Comparison of ENCODE assay signal across 8 mouse cellular contexts in the genomic region with DNA sequence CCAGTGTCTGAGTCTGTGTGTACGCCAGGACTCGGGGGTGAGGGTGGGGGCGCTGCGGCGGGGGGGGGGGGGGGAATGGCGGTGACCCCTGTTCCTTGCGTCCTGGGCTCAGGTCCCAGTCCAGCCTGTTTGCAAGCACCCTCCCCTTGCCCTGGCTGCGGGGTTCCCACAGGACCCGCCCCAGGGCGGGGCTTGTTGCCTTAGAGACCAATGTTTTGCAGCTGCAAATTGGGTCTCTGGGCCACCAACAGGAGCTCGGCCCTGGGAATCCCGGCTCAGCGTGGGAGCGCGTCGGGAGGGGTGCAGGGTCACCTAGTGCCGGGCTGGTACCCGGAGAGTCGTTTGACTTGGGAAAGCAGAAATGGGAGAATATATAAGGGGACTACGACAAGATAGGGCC. TPM values are rescaled to one million over a fixed set of nuclear protein-coding genes. Genes with fewer than 3 reads are reported as not detected.
A peak's percentile ranks its signal among the peaks of the same experiment; 100 is the strongest.
DNase-seq lines count a peak whose midpoint lies in the region; ATAC-seq and TF ChIP-seq lines count a peak whose summit lies in the region.

No protein-coding gene starts in this region.

- ATAC-seq in embryonic facial prominence, embryonic 11.5 days (replicated peaks; ENCODE audit: insufficient number of reproducible peaks, low FRiP score, low TSS enrichment, low read depth): peak; percentile 75
- peak; percentile 50 for ATAC-seq in intestine, postnatal 0 days
- peak; percentile 55; the same call in 1 of the 2 replicates for ATAC-seq in midbrain, postnatal 0 days (ENCODE audit: low FRiP score)

- no peak overlapping the region; the same call in 1 of the 2 replicates for H3K27ac ChIP-seq in embryonic facial prominence, embryonic 11.5 days (replicated peaks; ENCODE audit: low read depth, low read length)
- peak overlapping the region; percentile 64 for H3K27ac ChIP-seq in intestine, postnatal 0 days (ENCODE audit: low read depth, low read length)
- H3K27ac ChIP-seq in midbrain, postnatal 0 days (ENCODE audit: low read depth, low read length): peak overlapping the region; percentile 8; the same call in 1 of the 2 replicates

- no peaks in the 10 kb centered on the region for H3K9me3 ChIP-seq in embryonic facial prominence, embryonic 11.5 days (replicated peaks; ENCODE audit: control insufficient read depth, low read length)
- no peaks in the 10 kb centered on the region for H3K9me3 ChIP-seq in intestine, postnatal 0 days (ENCODE audit: control insufficient read depth)
- H3K9me3 ChIP-seq in midbrain, postnatal 0 days (ENCODE audit: low read length): no peaks in the 10 kb centered on the region

- WGBS in embryonic facial prominence, embryonic 11.5 days: 0% methylated on average over 16 of the region's 20 CpGs
- 2% methylated on average over 19 of the region's 20 CpGs for WGBS in intestine, postnatal 0 days
- WGBS in midbrain, postnatal 0 days: 0% methylated on average over 18 of the region's 20 CpGs

- H3K4me3 ChIP-seq in embryonic facial prominence, embryonic 11.5 days (ENCODE audit: low read depth, low read length): peak overlapping the region; percentile 26; the same call in 1 of the 2 replicates
- peak overlapping the region; percentile 36 for H3K4me3 ChIP-seq in intestine, postnatal 0 days (ENCODE audit: low read depth, low read length)
- peak overlapping the region; percentile 36 for H3K4me3 ChIP-seq in midbrain, postnatal 0 days (ENCODE audit: low read depth, low read length)

- TF ChIP-seq CTCF in intestine, postnatal 0 days (IDR thresholded peaks at IDR 0.05; ENCODE audit: low read depth): no peak
- no peak for TF ChIP-seq CTCF in midbrain, postnatal 0 days (IDR thresholded peaks at IDR 0.05)

- peak; percentile 93 to 94 for DNase-seq in B cell, adult 2 months
- peak; percentile 88 for DNase-seq in adrenal gland, adult 8-10 months
- peak; percentile 90 for DNase-seq in embryonic facial prominence, embryonic 11.5 days (ENCODE audit: low spot score)
- peak; percentile 95 to 98 for DNase-seq in heart, adult 18-20 months
- peak; percentile 86 for DNase-seq in liver
- DNase-seq in midbrain, postnatal 0 days (ENCODE audit: low spot score): peak; percentile 61
- peak; percentile 86 for DNase-seq in splenic B cell, adult 2 months (ENCODE audit: low read depth, low spot score)

- H3K27me3 ChIP-seq in embryonic facial prominence, embryonic 11.5 days (ENCODE audit: control insufficient read depth, insufficient read depth, low read length): no peaks in the 10 kb centered on the region
- H3K27me3 ChIP-seq in intestine, postnatal 0 days (replicated peaks; ENCODE audit: control insufficient read depth, insufficient read depth, low read length): 0 out of 2 replicates have a peak, but pooled peaks cover 6% of the 10 kb centered on the region
- no peaks in the 10 kb centered on the region for H3K27me3 ChIP-seq in midbrain, postnatal 0 days (ENCODE audit: insufficient read depth, low read length)
- H3K27me3 ChIP-seq in splenic B cell, adult 2 months (ENCODE audit: control insufficient read depth, insufficient read depth, low read length, poor library complexity, severe bottlenecking): no peaks in the 10 kb centered on the region

- H3K4me1 ChIP-seq in embryonic facial prominence, embryonic 11.5 days (ENCODE audit: control insufficient read depth, insufficient read depth, low read length): no peaks in the 10 kb centered on the region
- H3K4me1 ChIP-seq in intestine, postnatal 0 days (replicated peaks; ENCODE audit: control insufficient read depth, insufficient read depth, low read length): no peaks in the 10 kb centered on the region
- peaks cover 5% of the 10 kb centered on the region for H3K4me1 ChIP-seq in midbrain, postnatal 0 days (ENCODE audit: insufficient read depth, low read length)

- H3K9ac ChIP-seq in embryonic facial prominence, embryonic 11.5 days (replicated peaks; ENCODE audit: low read length): peak overlapping the region; percentile 14; the same call in 1 of the 2 replicates
- peak overlapping the region; percentile 42; the same call in 1 of the 2 replicates for H3K9ac ChIP-seq in intestine, postnatal 0 days (ENCODE audit: low read depth, low read length)
- 0 out of 2 replicates have a peak overlapping the region, but pooled peaks have one; percentile 34 for H3K9ac ChIP-seq in midbrain, postnatal 0 days (replicated peaks; ENCODE audit: low read length, poor library complexity, severe bottlenecking)

- H3K4me2 ChIP-seq in embryonic facial prominence, embryonic 11.5 days (ENCODE audit: low read depth, low read length): peak overlapping the region; percentile 65
- H3K4me2 ChIP-seq in intestine, postnatal 0 days (replicated peaks; ENCODE audit: low read depth): peak overlapping the region; percentile 67
- H3K4me2 ChIP-seq in midbrain, postnatal 0 days (ENCODE audit: low read depth, low read length, poor library complexity, severe bottlenecking): peak overlapping the region; percentile 66

- H3K36me3 ChIP-seq in embryonic facial prominence, embryonic 11.5 days (replicated peaks; ENCODE audit: control insufficient read depth, insufficient read depth, low read depth, low read length): no peaks in the 10 kb centered on the region
- no peaks in the 10 kb centered on the region for H3K36me3 ChIP-seq in intestine, postnatal 0 days (ENCODE audit: control insufficient read depth, insufficient read depth)
- no peaks in the 10 kb centered on the region for H3K36me3 ChIP-seq in midbrain, postnatal 0 days (ENCODE audit: insufficient read depth, low read length)
- no peaks in the 10 kb centered on the region for H3K36me3 ChIP-seq in splenic B cell, adult 2 months (ENCODE audit: control insufficient read depth, insufficient read depth, low read length, poor library complexity, severe bottlenecking)

RNA-seq across cellular contexts. Expression of a gene that starts 16.5 kb away (rescaled TPM):
- total RNA-seq in adrenal gland, adult 8-10 months (2022): 1 to 10 TPM; 1.6 to 9.4 (median 5.6) TPM
- polyA plus RNA-seq in embryonic facial prominence, embryonic 11.5 days (2014; fragmentation: Nextera tagmentation; extraction: Ambion mirVana): not detected in 2 replicates
- 1 to 10 TPM in 1 of 2 experiments, under 1 TPM in 1; 0.62 to 1.0 TPM for total RNA-seq in heart, adult 18-20 months (2021)
- 0.12 and 0.54 TPM in 2 replicates for polyA plus RNA-seq in intestine, postnatal 0 days (2015; fragmentation: Nextera tagmentation; extraction: Ambion mirVana)
- total RNA-seq in midbrain, postnatal 0 days (2014; rRNA removed): 0.38 and 0.66 TPM in 2 replicates
- polyA plus RNA-seq in midbrain, postnatal 0 days (2015; fragmentation: Nextera tagmentation; extraction: Ambion mirVana): 0.10 and 0.11 TPM in 2 replicates

RNA-seq across cellular contexts. Expression of a gene that starts 18.2 kb away (rescaled TPM):
- 10 to 100 TPM; 32.4 to 56.3 (median 41.6) TPM for total RNA-seq in adrenal gland, adult 8-10 months (2022)
- polyA plus RNA-seq in embryonic facial prominence, embryonic 11.5 days (2014; fragmentation: Nextera tagmentation; extraction: Ambion mirVana): 87.1 and 94.5 TPM in 2 replicates
- total RNA-seq in heart, adult 18-20 months (2021): 10 to 100 TPM; 43.5 to 50.3 TPM
- 22.1 and 27.1 TPM in 2 replicates for polyA plus RNA-seq in intestine, postnatal 0 days (2015; fragmentation: Nextera tagmentation; extraction: Ambion mirVana)
- 50.3 and 71.4 TPM in 2 replicates for total RNA-seq in midbrain, postnatal 0 days (2014; rRNA removed)
- 67.7 and 71.0 TPM in 2 replicates for polyA plus RNA-seq in midbrain, postnatal 0 days (2015; fragmentation: Nextera tagmentation; extraction: Ambion mirVana)

RNA-seq across cellular contexts. Expression of a gene that starts 32.9 kb away (rescaled TPM):
- total RNA-seq in adrenal gland, adult 8-10 months (2022): 10 to 100 TPM; 12.9 to 15.2 (median 13.5) TPM
- polyA plus RNA-seq in embryonic facial prominence, embryonic 11.5 days (2014; fragmentation: Nextera tagmentation; extraction: Ambion mirVana): 20.1 and 21.5 TPM in 2 replicates
- total RNA-seq in heart, adult 18-20 months (2021): 1 to 10 TPM; 9.6 to 10.0 TPM
- polyA plus RNA-seq in intestine, postnatal 0 days (2015; fragmentation: Nextera tagmentation; extraction: Ambion mirVana): 8.3 and 9.7 TPM in 2 replicates
- total RNA-seq in midbrain, postnatal 0 days (2014; rRNA removed): 8.7 and 14.0 TPM in 2 replicates
- 21.5 and 21.6 TPM in 2 replicates for polyA plus RNA-seq in midbrain, postnatal 0 days (2015; fragmentation: Nextera tagmentation; extraction: Ambion mirVana)

RNA-seq across cellular contexts. Expression of a gene that starts 33.2 kb away (rescaled TPM):
- total RNA-seq in adrenal gland, adult 8-10 months (2022): 10 to 100 TPM in 1 of 4 experiments, 1 to 10 TPM in 3; 6.4 to 12.5 (median 8.4) TPM
- polyA plus RNA-seq in embryonic facial prominence, embryonic 11.5 days (2014; fragmentation: Nextera tagmentation; extraction: Ambion mirVana): 4.7 and 5.2 TPM in 2 replicates
- 10 to 100 TPM; 38.2 to 42.9 TPM for total RNA-seq in heart, adult 18-20 months (2021)
- polyA plus RNA-seq in intestine, postnatal 0 days (2015; fragmentation: Nextera tagmentation; extraction: Ambion mirVana): 1.4 TPM in 2 replicates
- 0.52 and 1.0 TPM in 2 replicates for total RNA-seq in midbrain, postnatal 0 days (2014; rRNA removed)
- 1.5 and 2.0 TPM in 2 replicates for polyA plus RNA-seq in midbrain, postnatal 0 days (2015; fragmentation: Nextera tagmentation; extraction: Ambion mirVana)

RNA-seq across cellular contexts. Expression of a gene that starts 43.9 kb away (rescaled TPM):
- 10 to 100 TPM in 1 of 4 experiments, 1 to 10 TPM in 3; 3.8 to 15.0 (median 6.8) TPM for total RNA-seq in adrenal gland, adult 8-10 months (2022)
- 15.8 and 17.5 TPM in 2 replicates for polyA plus RNA-seq in embryonic facial prominence, embryonic 11.5 days (2014; fragmentation: Nextera tagmentation; extraction: Ambion mirVana)
- 100 to 1,000 TPM; 124 to 132 TPM for total RNA-seq in heart, adult 18-20 months (2021)
- 7.1 and 9.3 TPM in 2 replicates for polyA plus RNA-seq in intestine, postnatal 0 days (2015; fragmentation: Nextera tagmentation; extraction: Ambion mirVana)
- 160 and 172 TPM in 2 replicates for total RNA-seq in midbrain, postnatal 0 days (2014; rRNA removed)
- 104 and 107 TPM in 2 replicates for polyA plus RNA-seq in midbrain, postnatal 0 days (2015; fragmentation: Nextera tagmentation; extraction: Ambion mirVana)
